Mouse (Mus musculus) small intestine, adult 2 months (tissue): ENCODE data around the gene Bub1.

Experiments used
- CTCF ChIP-seq: fragments of 200-500 bp; IDR thresholded peaks from 2 replicates; pipeline ENCODE4 v1.5.1; 2012; ENCODE audit warnings: low read depth, mild to moderate bottlenecking, control low read depth, inconsistent platforms, low read length, moderate library complexity, mixed read lengths; ENCODE audit not compliant: insufficient replicate concordance, insufficient read length; ENCODE audit errors: extremely low read depth
- POLR2A ChIP-seq: fragments of 200-500 bp; IDR thresholded peaks from 2 replicates; pipeline ENCODE4 v1.6.1; 2012; ENCODE audit warnings: low read depth, mild to moderate bottlenecking, control low read depth, inconsistent platforms, low read length, moderate library complexity

GRCm38 (mm10) chr2:127839425-127839824 is 7.8 kb upstream of the Bub1 start:
- TF ChIP-seq CTCF (no peak), POLR2A (no peak)
